Mouse (Mus musculus): ENCODE data around the gene Sppl2b.

Sppl2b gene

DNA sequence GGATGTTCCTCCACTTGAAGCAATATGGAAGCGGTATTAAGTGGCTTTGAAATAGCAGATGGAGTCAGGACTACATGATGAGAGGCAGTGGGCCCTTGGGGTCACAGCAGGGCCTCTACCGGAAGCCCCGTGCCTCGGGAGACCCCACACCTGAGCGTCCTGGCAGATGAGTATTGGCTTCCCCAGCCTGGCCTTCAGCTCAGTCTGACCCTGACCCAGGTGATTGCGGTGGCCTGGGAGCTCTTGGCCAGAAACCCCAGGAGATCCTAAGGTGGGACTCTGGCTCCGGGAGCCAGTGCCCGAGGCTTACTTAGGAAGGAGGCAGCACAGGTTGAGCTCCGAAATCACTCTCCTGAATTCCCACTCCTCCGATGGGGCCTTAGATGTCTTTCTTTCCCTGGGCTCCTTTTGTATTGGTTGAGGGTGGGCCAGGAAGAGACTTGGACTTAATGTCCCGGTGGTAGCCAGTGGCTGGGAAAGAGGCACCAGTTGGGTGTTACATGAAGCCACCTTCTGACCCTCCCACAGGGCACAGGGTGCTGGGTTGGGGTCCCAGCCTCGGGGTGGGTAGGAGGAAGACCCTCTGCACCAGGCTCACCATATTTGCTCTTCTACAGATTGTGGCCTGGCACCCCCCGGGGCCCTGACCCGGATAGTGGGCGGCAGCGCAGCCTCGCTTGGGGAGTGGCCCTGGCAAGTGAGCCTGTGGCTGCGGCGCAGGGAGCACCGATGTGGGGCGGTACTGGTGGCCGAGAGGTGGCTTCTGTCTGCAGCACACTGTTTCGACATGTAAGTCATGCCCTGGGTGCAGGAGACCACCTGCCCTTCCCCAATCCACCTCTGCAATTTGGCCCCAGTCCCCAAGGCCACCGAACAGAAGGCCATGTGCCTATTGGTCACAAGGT is 41.8 kb downstream of the Sppl2b start:
- CTCF ChIA-PET, result no interaction called here

DNA sequence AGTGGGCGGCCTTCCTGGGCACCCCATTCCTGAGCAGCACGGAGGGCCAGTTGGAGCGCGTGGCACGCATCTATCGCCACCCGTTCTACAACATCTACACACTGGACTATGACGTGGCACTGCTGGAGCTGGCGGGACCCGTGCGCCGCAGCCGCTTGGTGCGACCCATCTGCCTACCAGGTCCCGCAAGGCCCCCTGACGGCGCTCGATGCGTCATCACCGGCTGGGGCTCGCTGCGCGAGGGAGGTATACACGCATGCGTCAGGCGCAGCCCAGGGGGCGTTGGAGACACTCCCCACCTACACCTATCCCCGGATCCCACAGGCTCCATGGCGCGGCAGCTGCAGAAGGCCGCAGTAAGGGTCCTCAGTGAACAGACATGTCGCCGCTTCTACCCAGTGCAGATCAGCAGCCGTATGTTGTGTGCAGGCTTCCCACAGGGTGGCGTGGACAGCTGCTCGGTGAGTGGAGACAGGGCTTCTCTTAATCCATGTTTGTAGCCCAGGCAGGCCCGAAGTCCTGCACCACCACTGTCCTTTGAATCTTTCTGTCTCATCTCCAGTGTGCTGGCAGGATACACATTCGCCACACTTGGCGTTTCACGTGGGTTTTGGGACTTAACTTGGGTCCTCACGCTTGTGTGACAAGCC is 42.9 kb downstream of the Sppl2b start:
- CTCF ChIA-PET, result interaction anchor here (0.6 kb wide), 1 partner anchor 22 kb away, joined by 7 read pairs; no protein-coding TSS in a partner anchor

DNA sequence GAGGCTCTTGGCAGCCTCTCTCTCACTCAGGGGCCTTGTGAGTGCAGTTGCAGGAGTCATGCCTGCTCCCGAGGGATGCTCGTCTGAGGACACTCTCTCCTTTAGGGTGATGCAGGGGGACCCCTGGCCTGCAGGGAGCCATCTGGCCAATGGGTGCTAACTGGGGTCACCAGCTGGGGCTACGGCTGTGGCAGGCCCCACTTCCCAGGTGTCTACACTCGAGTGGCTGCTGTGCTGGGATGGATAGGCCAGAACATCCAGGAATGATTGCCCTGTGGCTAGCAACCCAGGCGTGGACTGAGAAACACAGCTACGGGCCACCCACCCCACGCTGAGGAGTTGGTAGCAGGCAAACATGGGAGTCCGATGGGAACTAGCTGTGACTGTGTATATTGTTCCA is 44.0 kb downstream of the Sppl2b start:
- CTCF ChIA-PET, result no interaction called here

DNA sequence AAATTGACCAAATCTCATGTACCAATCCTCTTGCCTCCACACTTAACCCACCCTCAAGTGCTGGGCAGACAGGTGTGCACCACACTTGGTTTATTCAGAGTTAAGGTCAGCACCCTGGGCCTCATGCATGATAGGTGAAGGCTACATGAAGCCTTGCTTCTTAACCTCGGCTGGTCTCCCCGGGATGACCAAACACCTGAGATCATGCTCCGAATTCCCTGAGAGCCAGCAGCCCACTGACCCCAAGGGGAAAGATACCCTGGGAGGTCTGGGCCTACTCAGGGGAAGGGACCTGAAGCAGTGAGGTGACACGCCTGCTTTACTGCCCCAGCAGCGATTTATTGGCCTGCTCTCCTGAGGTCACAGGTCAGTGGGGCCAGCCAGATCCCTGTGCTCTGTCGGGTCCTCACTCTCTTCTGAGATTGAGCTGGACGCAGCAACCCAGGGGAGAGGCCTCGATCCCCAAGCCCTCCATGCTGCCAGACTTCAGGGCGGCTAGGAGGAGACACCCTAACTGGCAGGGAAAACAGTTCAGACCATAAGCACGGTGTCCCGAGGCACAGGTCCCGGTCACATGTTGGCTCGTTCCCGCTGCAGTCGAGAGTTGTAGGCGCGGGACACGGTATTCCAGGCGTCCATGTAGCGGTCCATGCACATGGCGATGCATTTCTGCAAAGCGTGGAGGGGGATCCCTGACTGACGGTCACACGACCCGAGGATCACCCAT is 44.7 kb downstream of the Sppl2b start:
- CTCF ChIA-PET, result interaction anchor here (0.5 kb wide), 1 partner anchor 99 kb away, joined by 6 read pairs; no protein-coding TSS in a partner anchor

DNA sequence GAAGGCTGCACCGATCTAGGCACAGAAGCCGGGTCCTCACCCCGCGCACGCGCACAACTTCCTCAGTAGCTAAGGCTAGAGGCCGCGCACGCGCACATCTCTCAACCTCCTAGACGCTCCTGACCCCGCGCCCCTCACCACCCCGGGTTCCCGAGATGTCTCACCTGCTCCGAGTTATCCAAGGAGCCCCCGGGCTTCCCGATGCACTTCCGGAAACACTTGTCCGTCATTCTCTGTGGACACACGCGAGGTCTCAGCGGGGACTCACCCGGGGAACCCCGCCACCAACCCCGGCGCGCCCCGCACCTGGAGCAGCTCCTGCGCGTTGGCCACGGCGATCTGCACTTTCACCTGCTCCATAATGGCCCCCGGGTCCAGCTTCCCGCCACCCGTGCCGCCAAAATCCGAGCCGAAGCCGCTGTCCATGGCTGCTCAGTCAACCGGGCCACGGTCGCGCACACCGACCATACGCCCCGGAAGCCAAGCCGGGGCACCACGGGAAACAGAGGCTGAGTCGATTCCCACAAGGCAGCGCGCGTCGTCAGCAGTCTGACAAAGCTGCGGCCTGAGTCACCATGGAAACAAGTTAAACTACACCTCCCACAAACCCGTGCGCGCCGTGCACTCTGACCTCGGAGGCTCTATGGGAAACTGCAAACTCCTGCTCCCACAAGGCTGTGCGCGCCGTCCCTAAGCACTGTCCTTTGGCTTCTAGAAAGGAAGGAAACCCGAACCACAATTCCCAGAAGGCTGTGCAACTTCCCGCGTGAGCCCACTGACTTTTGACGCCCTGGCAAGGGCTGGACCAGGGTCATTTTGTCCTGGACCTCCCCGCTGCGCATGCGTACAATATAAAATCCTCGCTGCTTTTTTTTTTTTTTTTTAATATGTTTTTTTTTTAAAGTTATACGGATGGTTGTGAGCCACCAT is 45.5 kb downstream of the Sppl2b start, which contains the start of gene Timm13:
Timm13 (minus strand) TSS at position 652 of the 930 bp plus-strand sequence.
- CTCF ChIA-PET, result interaction anchor here (0.5 kb wide), 1 partner anchor 98 kb away, joined by 6 read pairs; no protein-coding TSS in a partner anchor

DNA sequence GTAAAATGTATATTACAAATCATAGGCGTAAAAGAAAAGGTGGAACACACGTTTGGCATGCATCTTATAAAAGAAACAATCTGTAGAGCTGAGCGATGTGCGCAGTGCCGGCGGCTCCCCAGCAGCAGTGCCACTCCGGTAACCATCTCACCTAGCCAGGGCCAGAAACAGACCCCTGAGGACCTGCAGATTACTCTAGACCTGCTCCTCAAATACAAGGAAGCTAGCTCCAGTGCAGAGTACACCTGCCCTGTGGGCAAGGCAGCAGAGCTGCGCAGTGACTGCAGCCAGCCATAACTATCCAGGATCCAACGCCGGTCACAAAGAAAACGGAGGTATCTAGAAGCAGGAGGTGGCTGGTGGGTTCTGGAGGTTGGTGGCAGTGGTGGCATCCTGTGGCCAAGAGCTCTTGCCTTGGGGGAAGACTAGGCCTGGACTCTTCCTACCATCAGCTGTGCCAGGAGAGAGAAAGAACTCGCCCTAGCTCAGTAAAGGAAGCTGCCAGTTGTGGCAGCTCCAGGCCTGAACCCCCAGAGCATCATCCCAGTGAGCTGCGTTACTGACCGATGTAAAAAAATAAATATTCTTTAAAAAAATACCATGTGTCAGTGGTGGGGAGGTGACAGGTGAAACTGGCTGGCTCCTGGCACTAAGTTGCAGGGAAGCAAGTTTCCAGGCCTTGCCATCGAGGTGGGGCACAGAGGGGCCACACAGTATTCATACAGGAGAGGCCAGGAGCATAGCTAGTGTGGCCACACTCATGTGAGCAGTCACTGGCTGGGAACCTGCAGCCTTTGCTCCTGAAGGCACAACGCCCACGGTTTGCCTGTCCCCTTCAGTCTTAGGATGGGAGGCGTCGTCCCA is 46.6 kb downstream of the Sppl2b start:
- CTCF ChIA-PET, result interaction anchor here (0.7 kb wide), 1 partner anchor 16 kb away, joined by 4 read pairs; no protein-coding TSS in a partner anchor

DNA sequence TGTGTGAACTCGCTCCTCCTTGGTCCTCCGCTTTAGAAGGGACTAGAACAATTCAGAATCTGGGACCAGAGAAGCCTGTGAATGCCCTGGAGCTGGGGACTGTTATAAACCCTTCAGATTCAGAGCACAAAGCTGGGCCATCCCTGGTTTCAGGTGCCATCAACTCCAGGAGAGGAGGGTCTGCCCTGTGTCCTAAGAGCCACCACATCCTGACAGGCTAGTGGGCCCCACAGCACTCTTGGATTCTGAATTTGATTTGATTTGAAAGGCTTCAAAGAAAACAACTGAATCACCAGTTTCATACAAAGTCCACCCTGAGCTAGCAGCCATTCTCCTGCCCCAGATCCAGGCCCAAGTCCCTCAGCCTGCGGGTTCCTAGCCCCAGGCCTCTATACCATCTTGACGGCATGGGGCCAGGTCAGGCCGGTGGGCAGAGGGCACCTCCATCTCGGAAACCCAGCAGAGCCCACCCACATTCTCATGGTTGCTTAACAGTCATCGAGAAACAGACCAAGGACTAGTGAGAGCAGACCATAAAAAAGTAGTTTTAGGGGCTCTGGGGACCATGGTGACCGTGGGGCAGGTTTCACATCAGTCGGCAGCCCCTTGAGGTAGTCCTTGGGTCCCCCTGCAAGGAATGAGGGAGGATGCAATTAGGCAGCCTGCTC is 47.3 kb downstream of the Sppl2b start:
- CTCF ChIA-PET, result interaction anchor here (0.6 to 0.7 kb wide), 2 partner anchors 15 to 529 kb away, joined by 4 to 13 read pairs; no protein-coding TSS in a partner anchor

DNA sequence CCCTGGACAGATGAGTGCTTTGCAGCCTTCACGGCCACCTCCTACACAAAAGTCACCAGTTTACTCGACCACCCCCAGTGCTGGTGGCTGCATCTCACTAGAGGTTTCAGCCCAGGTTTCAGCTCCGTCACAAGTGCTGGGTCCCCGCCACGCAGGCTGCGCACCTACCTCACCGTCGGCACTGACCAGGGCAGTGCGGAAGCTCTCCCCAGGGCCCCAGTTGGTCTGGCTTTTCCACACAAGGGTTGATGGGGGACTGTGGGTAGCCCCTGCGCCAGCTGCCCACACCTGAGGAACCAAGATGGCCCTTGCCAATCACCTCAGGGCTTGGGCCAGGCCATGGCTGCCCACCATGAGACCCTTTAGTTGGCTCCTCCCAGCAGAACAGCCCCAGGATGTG is 48.2 kb downstream of the Sppl2b start:
- CTCF ChIA-PET, result no interaction called here

DNA sequence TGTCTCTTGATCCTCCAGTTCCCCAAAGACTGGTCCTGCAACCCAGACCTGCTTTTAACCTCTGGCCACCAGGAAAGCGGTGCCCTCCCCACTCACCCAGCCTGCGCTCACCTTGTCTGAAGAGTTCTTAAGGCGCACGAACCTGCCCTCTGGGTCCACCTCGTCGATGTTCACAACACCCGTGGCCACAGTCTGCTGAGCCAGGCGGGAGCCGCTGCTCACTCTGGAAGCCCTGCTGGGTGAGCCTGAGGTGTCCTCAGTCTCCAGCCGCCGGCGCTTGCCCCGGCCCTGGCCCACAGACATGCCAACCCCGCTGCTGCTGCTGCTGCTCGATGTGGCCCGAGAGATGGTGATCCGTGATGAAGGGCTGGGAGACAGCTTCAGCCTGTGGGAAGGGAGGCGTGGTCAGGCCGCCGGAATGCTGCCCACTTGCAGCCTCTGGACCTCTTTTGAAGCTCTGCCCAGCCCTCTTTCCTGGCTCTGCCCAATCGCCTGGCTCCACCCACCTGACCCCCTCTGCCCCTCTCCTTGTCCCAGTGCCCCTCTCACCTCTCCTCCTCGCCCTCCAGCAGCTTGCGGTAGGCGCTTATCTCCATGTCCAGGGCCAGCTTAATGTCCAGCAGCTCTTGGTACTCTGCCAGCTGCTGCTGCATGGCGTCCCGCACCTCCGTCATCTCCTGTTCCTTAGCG is 49.1 kb downstream of the Sppl2b start:
- CTCF ChIA-PET, result interaction anchor here (0.6 kb wide), 1 partner anchor 115 kb away, joined by 3 read pairs; no protein-coding TSS in a partner anchor

DNA sequence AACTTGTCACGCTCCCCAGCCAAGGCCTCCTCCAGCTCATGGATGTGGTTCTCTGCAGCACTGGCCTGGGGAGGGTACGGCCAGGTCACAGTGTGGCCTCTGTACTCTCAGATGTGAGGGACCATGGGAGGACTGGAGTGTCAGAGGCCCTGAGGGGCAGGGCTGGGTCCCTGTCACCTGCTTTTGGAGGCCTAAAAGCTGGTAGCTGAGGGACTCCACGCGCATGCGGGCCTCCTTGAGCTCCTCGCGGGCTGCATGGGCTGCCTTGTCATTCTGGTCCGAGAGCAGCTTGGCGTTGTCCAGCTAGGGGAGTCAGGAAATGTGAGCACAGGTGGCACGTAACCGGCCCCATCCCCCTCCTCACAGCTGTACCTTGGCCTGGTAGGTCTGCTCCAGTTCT is 49.6 kb downstream of the Sppl2b start:
- CTCF ChIA-PET, result no interaction called here

DNA sequence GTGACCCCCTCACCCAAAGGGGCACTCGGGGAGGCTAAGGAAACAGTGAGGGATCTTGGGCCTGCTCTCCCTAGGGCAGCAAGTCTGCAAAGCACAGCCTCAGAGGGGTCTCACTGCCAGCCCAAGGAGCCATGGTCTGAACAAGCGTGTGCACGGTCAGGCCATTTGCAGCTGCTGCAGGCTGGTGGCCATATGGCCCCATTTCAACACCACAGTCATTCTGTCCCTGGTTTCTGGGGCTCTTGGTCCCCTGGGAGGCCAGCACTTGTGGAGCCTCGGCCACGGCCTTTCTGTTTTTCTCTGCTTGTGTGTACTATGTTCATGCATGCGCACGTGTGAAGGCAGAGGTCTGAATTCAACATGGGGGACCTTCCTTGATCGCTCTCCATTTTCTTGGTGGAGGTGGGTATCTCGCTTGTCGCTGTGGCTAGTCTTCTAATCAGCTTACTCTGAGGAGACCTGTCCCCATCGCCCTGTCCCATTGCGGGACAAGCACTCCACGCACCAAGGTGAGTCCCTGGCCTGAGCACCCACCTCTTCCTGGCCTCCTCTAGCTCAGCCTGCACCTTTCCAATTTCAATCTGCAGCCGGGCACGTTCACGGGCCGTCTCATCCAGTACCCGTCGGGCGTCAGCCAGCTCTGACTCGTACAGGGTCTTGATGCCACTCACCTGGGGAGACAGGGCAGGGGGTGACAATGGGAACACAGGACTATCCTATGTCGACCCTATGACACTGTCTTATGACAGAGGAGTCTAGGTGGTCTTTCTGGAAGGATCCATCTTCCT is 54.5 kb downstream of the Sppl2b start:
- CTCF ChIA-PET, result no interaction called here

DNA sequence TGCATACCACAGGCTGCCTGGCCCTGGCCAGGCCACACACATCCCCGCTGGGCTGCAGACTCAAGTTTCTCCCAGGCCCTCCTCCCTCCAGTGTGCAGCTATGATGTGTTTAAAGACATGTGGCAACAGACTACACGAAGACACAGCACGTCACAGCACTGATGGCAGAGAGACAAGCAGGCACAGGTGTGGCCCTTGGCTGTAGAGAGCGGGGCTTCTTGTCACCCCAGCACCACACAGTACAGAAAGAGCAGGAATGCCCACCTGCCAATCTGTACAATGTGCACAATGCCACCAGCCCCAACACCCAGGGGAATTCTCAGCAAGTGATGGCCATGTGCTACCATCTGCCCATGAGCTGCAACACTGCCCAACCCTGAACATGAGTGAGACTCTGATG is 56.3 kb downstream of the Sppl2b start:
- CTCF ChIA-PET, result no interaction called here

DNA sequence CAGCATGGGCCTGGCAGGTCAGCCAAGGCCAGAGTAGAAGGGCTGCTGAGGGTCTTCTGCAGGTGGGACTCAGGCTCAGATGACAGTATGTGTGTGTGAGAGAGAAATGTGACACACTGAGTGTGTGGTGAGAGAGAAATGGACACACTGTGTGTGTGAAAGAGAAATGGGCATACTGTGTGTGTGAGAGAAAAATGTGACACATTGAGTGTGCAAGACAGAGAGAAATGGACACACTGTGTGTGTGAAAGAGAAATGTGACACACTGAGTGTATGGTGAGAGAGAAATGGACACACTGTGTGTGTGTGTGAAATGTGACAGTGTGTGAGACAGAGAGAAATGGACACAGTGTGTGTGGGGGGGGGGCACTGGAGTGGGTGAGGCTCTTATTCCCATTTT is 56.8 kb downstream of the Sppl2b start:
- CTCF ChIA-PET, result no interaction called here

DNA sequence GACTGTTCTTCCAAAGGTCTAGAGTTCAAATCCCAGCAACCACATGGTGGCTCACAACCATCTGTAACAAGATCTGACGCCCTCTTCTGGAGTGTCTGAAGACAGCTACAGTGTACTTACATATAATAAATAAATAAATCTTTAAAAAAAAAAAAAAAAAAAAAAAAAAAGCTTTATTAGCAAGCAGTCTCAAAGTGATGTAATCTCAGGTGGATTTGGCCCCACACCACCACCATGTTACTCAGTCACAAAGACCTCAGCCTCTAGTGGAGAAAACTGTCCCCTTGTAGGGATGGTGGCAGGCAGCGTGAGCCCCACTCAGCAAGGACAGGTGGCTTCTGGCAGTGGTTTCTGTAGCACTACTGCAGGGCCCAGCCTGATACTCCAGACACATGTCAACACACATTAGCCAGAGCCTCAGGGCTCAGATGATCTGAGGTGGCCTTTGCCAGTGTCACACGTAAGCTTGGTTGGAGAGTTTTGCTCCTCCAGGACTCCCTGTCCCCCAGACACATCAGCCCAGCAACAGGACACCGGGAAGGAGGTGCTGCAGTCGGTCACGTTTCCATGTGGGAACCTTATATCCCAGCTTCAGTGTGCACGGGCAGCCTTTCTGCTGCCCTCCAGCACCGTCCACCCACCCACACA is 58.4 kb downstream of the Sppl2b start:
- CTCF ChIA-PET, result no interaction called here

DNA sequence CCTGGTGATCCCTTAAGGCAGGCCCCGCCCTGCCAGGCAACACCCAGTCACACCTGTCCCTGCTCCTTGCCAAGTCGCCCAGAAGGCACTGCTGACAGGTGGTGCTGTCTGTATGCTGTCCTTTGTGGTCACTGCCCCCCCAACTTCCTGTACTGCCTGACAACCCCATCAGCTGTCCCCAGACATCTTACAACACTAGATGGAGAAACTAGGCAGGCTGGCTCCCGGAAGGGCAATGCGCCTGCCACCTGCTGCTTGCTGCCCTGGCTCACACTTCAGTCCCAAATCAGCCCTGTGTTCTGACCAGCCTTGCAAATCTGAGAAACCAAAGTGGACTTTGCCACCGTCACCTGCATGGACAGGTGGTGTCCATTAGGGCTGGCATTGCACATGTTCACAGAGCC is 59.2 kb downstream of the Sppl2b start:
- CTCF ChIA-PET, result no interaction called here

DNA sequence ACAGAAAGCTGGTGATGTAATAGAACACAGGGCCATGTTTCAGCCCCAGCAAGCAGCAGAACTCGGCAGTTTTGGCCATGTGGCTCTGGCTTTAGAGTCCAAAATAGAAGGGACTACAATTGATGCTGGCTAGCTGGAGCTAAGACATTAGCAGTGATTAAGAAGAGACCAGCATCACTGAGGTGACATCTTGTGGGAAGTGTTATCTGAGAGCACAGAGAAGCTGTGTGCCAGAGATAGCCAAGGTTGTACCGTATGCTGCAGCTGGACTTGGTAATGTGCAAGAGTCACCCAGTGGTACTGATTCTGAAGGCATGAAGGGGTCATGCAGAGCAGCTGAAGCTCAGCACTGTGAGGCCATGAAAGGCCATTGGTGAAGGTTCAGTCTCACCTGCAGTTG is 60.2 kb downstream of the Sppl2b start:
- CTCF ChIA-PET, result no interaction called here

DNA sequence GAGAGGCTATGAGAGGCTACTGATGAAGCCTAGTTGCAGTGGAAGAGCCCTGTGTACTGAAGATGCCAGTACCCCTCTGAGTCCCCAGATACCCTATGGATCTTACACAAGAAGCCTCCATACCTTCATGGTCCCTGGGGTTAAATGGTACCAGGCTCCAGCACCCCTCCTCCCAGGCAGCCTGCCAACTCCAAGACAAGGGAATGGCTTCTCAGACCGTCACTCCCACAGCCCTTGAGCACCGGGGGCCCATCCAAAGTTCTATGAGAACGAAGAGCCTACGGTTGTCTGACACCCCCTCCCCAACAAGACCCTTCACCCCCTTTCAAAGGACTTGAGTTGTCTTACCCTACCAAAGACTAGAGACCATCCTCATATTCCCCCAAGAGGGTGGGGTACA is 60.7 kb downstream of the Sppl2b start:
- CTCF ChIA-PET, result interaction anchor here (0.6 kb wide), 1 partner anchor 17 kb away, joined by 3 read pairs; no protein-coding TSS in a partner anchor
